Mouse (Mus musculus): ENCODE measurements around the gene Ascl5. TPM values are rescaled to one million over a fixed set of nuclear protein-coding genes. Genes with fewer than 3 reads are reported as not detected.

The Ascl5 gene
- polyA plus RNA-seq, 1 experiment from 2014 or later, result not detected

Other genes starting within 250 kb of the Ascl5 start
- gene Lad1, start 232.2 kb upstream of the Ascl5 start, polyA plus RNA-seq (2014; fragmentation: Nextera tagmentation; extraction: Ambion mirVana), result 3.7 and 4.2 TPM in 2 replicates
- gene Tnnt2, start 214.4 kb upstream of the Ascl5 start, polyA plus RNA-seq (2014; fragmentation: Nextera tagmentation; extraction: Ambion mirVana), result 4.0 and 14.1 TPM in 2 replicates
- gene Pkp1, start 131.6 kb upstream of the Ascl5 start, polyA plus RNA-seq (2014; fragmentation: Nextera tagmentation; extraction: Ambion mirVana), result 0.43 and 0.59 TPM in 2 replicates
- not detected in 2 replicates for gene Igfn1, start 44.5 kb upstream of the Ascl5 start, polyA plus RNA-seq (2014; fragmentation: Nextera tagmentation; extraction: Ambion mirVana)
- gene Tmem9, start 42.7 kb upstream of the Ascl5 start, polyA plus RNA-seq (2014; fragmentation: Nextera tagmentation; extraction: Ambion mirVana), result 73.4 and 74.4 TPM in 2 replicates
- 0.10 TPM in 1 of 2 replicates, not detected in the other for gene Cacna1s, start 1.9 kb downstream of the Ascl5 start, polyA plus RNA-seq (2014; fragmentation: Nextera tagmentation; extraction: Ambion mirVana)
- gene Kif21b, start 80.6 kb downstream of the Ascl5 start, polyA plus RNA-seq (2014; fragmentation: Nextera tagmentation; extraction: Ambion mirVana), result 6.9 and 8.0 TPM in 2 replicates
- gene Mroh3, start 162.0 kb downstream of the Ascl5 start, polyA plus RNA-seq (2014; fragmentation: Nextera tagmentation; extraction: Ambion mirVana), result 0.54 TPM in 1 of 2 replicates, not detected in the other
- gene Inava, start 183.5 kb downstream of the Ascl5 start, polyA plus RNA-seq (2014; fragmentation: Nextera tagmentation; extraction: Ambion mirVana), result 15.7 and 20.4 TPM in 2 replicates
- not detected in 2 replicates for gene Gpr25, start 210.1 kb downstream of the Ascl5 start, polyA plus RNA-seq (2014; fragmentation: Nextera tagmentation; extraction: Ambion mirVana)

Measured in embryonic facial prominence, embryonic 11.5 days (tissue).